Mouse (Mus musculus): ENCODE measurements around the gene Mrpl27. TPM values are rescaled to one million over a fixed set of nuclear protein-coding genes. Genes with fewer than 3 reads are reported as not detected.
"Not testable (repeated sequence)": the region's sequence is repeated elsewhere in the genome, so short reads cannot be mapped to it uniquely, and the experiment has no call there.

Gene Mrpl27
- polyA plus RNA-seq, 1 experiment, result 14.7 TPM

DNA sequence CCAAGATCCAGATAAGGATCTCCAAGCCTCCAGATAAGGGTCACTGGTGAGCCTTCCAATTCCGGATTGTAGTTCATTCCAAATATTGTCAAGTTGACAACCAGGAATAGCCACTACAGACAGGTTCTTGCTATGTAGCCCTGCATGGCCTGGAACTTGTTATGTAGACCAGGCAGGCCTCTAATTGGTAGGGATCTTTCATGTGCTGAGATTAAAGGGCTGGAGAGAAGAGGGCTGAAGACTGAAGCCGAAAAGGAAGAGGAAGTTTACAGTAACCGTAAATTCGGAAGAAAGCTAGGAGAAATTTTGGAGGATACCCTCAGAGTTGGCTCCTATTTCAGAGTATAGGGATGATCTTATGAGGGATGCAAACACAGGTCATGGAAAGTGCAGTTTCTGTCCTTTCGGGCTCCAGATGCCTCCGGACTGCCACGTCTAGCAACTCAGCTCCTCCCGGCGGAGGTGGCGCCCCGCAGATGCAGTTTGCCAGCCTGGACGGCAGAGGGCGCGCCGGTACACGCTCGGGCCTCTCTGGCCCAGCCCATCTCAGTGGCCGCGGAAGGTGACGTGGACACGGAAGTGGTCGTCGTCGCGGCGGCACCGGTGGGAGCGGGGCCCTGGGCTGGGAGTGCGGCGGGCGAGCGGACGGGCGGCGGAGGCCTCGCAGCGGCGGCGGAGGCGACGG, 24.2 kb upstream of the Mrpl27 start, which contains the start of gene Lrrc59:
Gene Lrrc59, plus strand, starts transcription at position 569 of the 685 bp plus-strand sequence.
- Histone ChIP-seq H3K4me3 (replicated peaks) (peak within 1 kb of the TSS; percentile 73), H3K4me1 (ENCODE audit: control insufficient read depth) (peaks cover 24% of the 10 kb centered on the region), H3K36me3 (ENCODE audit: control insufficient read depth) (peaks cover 34% of the 10 kb centered on the region), H3K9me3 (ENCODE audit: control insufficient read depth, low read length) (no peaks in the 10 kb centered on the region), H3K27me3 (ENCODE audit: control insufficient read depth) (no peaks in the 10 kb centered on the region)
- no peak for TF ChIP-seq TAL1 (IDR thresholded peaks at IDR 0.05; ENCODE audit: low read length)

DNA sequence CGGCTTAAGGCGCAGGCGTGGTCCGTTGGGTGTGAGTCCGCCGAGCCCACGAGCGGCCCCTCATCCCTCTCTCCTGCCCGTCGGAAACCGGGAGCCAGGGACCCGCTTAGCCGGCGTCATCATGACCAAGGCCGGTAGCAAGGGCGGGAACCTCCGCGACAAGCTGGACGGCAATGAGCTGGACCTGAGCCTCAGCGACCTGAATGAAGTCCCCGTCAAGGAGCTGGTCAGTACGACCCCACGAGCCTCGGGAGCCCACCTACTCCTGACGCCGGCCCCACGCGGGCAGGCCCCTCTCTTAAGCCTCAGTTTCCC, 23.7 kb upstream of the Mrpl27 start:
- peaks cover 39% of the 10 kb centered on the region for H3K36me3 ChIP-seq (ENCODE audit: control insufficient read depth)
- H3K4me3 ChIP-seq (replicated peaks), result peak overlapping the region; percentile 73
- no peaks in the 10 kb centered on the region for H3K27me3 ChIP-seq (ENCODE audit: control insufficient read depth)
- H3K4me1 ChIP-seq (ENCODE audit: control insufficient read depth), result peaks cover 24% of the 10 kb centered on the region
- no peaks in the 10 kb centered on the region for H3K9me3 ChIP-seq (ENCODE audit: control insufficient read depth, low read length)
- no peak for TF ChIP-seq TAL1 (IDR thresholded peaks at IDR 0.05; ENCODE audit: low read length)
- TF ChIP-seq GATA1 (IDR thresholded peaks at IDR 0.05; ENCODE audit: low read length), result no peak

DNA sequence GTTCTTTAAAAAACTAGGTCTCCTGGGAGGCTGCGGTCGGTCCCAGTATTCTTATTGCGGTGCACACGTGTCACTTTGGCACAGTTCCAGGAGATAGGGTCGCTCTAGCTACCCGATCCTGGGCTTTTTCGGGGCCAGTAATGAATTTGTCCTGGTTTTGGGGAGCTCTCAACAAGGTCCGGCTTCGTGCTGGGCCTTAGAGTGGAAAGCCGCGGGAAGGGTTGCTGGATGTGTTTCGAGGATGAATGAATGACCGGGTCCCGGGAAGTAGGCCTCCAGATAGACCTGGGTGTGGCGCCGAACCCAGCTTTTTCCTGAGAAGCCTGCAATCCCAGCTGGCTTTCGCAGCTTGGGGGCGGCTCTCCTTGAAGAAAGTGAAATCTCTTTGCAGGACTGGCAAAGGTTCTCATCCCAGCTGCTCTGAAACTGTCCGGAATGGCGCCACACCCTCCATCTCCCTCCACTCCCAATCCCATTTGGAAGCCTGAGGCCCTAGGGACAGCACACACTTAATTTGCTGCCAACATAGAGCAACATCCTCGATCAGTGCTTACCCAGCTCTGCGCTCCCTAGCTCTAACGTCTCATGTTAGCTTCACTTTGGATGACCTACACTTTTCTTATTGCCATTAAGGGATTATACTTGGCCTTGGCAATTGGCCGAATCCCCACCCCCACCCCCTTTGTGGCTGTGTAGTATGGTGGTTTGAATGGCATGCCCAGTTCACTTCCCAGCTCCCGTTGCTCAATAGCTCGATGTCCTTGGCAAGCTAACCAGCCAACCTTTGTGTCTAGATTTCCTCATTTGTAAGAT, 23.2 kb upstream of the Mrpl27 start:
- peaks cover 24% of the 10 kb centered on the region for H3K4me1 ChIP-seq (ENCODE audit: control insufficient read depth)
- TF ChIP-seq TAL1 (IDR thresholded peaks at IDR 0.05; ENCODE audit: low read length) (no peak), GATA1 (IDR thresholded peaks at IDR 0.05; ENCODE audit: low read length) (no peak)

DNA sequence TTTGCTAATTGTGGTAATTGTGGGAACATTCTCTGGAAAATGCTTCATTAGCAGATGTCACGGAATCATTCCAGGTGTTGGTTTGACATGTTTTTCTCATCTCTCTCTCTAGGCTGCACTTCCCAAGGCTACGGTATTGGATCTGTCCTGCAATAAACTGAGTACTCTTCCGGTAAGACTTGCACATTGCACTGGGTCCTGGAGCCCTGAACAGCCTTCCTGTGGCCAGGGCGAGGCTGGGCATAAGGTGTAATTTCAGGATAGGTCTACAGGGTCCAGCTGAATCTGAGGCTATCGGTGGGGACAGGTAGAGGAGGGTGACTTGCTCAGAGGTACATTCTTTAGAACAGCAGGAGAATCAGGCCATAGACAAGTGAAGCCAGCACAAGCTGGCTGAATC, 21.6 kb upstream of the Mrpl27 start:
- TF ChIP-seq GATA1 (IDR thresholded peaks at IDR 0.05; ENCODE audit: low read length) (no peak), TAL1 (IDR thresholded peaks at IDR 0.05; ENCODE audit: low read length) (no peak)
- Histone ChIP-seq H3K36me3 (ENCODE audit: control insufficient read depth) (peaks cover 61% of the 10 kb centered on the region), H3K9me3 (ENCODE audit: control insufficient read depth, low read length) (no peaks in the 10 kb centered on the region), H3K4me1 (ENCODE audit: control insufficient read depth) (peaks cover 24% of the 10 kb centered on the region), H3K4me3 (replicated peaks) (no peak overlapping the region), H3K27me3 (ENCODE audit: control insufficient read depth) (no peaks in the 10 kb centered on the region)

More for the DNA sequence above, 23.2 kb upstream of the Mrpl27 start:
- Histone ChIP-seq H3K27me3 (ENCODE audit: control insufficient read depth) (no peaks in the 10 kb centered on the region), H3K4me3 (replicated peaks) (peak overlapping the region; percentile 73), H3K36me3 (ENCODE audit: control insufficient read depth) (peaks cover 45% of the 10 kb centered on the region), H3K9me3 (ENCODE audit: control insufficient read depth, low read length) (no peaks in the 10 kb centered on the region)

DNA sequence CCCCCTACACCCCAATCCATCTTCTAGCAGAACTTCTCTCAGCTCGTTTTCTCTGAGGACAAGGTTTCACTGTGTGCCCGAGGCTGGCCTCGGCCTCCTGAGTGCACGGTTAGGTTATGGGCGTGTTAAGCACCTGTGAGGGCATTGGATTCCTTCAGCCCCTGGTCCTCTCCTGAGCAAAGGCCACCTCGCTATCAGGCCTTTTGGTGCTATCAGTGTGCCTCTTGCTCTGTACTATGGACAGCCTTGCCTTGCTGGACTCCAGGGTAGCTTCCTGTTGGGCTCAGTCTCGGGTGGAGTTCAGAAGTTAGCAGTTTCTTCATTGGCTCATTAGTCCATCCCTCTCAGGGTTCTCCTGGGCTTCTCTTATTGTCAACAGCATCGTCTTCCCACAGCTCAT, 20.6 kb upstream of the Mrpl27 start:
- no peak for TF ChIP-seq GATA1 (IDR thresholded peaks at IDR 0.05; ENCODE audit: low read length)
- TF ChIP-seq TAL1 (IDR thresholded peaks at IDR 0.05; ENCODE audit: low read length), result no peak
- Histone ChIP-seq H3K4me3 (replicated peaks) (no peak overlapping the region), H3K4me1 (ENCODE audit: control insufficient read depth) (peaks cover 24% of the 10 kb centered on the region), H3K36me3 (ENCODE audit: control insufficient read depth) (peaks cover 71% of the 10 kb centered on the region), H3K9me3 (ENCODE audit: control insufficient read depth, low read length) (no peaks in the 10 kb centered on the region), H3K27me3 (ENCODE audit: control insufficient read depth) (no peaks in the 10 kb centered on the region)

DNA sequence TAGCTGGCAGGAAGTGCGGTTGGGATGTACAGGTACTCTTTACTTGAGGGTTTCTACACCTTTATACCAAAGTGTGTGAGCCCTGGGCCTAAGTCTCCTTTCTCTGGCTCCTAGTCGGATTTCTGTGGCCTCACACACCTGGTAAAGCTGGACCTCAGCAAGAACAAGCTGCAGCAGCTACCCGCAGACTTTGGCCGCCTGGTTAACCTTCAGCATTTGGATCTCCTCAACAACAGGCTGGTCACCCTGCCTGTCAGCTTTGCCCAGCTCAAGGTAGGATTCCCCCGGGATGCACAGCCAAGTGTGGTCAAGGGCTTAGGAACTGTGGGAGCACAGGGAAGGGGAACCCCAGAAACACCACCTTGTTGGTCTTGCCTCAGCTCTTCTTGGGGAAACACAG, 19.1 kb upstream of the Mrpl27 start:
- Histone ChIP-seq H3K4me3 (replicated peaks) (no peak overlapping the region), H3K4me1 (ENCODE audit: control insufficient read depth) (peaks cover 21% of the 10 kb centered on the region), H3K9me3 (ENCODE audit: control insufficient read depth, low read length) (no peaks in the 10 kb centered on the region), H3K27me3 (ENCODE audit: control insufficient read depth) (no peaks in the 10 kb centered on the region), H3K36me3 (ENCODE audit: control insufficient read depth) (peaks cover 85% of the 10 kb centered on the region)
- TF ChIP-seq TAL1 (IDR thresholded peaks at IDR 0.05; ENCODE audit: low read length), result no peak
- no peak for TF ChIP-seq GATA1 (IDR thresholded peaks at IDR 0.05; ENCODE audit: low read length)

DNA sequence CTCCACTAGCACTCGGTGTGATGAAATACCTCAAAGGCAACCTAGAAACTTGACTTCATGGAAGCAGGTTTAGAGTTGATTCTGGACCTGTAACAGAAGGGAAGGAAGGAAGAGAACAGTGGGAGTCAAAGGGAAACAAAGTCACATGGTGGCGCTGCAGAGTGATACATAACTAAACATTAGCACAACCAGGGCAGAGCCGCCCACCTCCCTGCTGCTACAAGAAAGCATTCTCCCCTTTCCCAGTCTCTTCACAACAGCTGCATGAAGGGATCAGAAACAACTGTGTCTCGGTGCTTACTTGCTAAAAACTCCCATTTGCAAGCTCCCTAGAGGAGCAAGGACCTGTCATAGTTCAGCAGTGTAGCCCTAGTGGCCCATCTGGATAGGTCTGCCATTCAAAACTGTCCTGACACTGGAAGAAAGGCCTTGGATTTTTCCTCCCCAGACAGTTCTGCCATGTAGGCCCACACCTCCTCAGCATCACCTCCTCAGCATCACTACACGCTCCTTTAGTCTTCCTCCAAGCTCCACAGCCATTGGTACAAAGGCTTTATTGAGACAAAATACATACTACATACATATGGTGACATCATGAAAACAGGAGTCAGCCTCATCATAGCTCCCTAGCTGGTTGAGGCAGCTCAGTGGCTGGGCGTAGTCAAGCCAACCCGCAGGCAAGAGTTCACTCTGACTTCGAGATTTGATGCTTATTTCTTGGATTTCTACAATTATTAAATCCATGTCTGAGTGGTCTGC, 8.9 kb upstream of the Mrpl27 start:
- H3K4me3 ChIP-seq (replicated peaks), result no peak overlapping the region
- TF ChIP-seq TAL1 (IDR thresholded peaks at IDR 0.05; ENCODE audit: low read length), result no peak
- no peak for TF ChIP-seq GATA1 (IDR thresholded peaks at IDR 0.05; ENCODE audit: low read length)

DNA sequence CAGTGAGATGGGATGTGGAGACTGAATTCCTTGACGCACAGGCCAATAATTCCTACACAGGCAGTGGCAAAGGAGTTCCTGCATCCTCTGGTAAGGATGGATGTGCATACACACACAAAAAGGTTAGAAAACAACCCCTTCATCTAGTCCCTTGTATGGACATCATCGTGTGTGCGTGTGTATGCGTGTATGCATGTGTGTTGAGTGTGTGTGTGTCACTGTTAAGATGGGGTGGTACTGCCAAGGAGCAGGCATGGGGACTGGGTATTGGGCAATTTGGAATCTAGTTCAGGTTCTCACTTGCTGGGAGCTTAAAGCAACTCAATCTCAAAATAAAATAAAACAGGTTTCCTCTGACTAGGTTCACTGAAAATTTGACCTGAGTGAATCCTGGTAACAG, 7.1 kb upstream of the Mrpl27 start:
- H3K27me3 ChIP-seq (ENCODE audit: control insufficient read depth), result no peaks in the 10 kb centered on the region
- 0 out of 2 replicates have a peak, but pooled peaks cover 1% of the 10 kb centered on the region for H3K4me1 ChIP-seq (ENCODE audit: control insufficient read depth)
- H3K36me3 ChIP-seq (ENCODE audit: control insufficient read depth), result peaks cover 96% of the 10 kb centered on the region
- H3K9me3 ChIP-seq (ENCODE audit: control insufficient read depth, low read length), result no peaks in the 10 kb centered on the region
- TF ChIP-seq GATA1 (IDR thresholded peaks at IDR 0.05; ENCODE audit: low read length), result no peak
- no peak for TF ChIP-seq TAL1 (IDR thresholded peaks at IDR 0.05; ENCODE audit: low read length)
- no peak overlapping the region for H3K4me3 ChIP-seq (replicated peaks)

More for the DNA sequence above, 8.9 kb upstream of the Mrpl27 start:
- Histone ChIP-seq H3K4me1 (ENCODE audit: control insufficient read depth) (no peaks in the 10 kb centered on the region), H3K9me3 (ENCODE audit: control insufficient read depth, low read length) (no peaks in the 10 kb centered on the region), H3K36me3 (ENCODE audit: control insufficient read depth) (peaks cover 98% of the 10 kb centered on the region), H3K27me3 (ENCODE audit: control insufficient read depth) (no peaks in the 10 kb centered on the region)

DNA sequence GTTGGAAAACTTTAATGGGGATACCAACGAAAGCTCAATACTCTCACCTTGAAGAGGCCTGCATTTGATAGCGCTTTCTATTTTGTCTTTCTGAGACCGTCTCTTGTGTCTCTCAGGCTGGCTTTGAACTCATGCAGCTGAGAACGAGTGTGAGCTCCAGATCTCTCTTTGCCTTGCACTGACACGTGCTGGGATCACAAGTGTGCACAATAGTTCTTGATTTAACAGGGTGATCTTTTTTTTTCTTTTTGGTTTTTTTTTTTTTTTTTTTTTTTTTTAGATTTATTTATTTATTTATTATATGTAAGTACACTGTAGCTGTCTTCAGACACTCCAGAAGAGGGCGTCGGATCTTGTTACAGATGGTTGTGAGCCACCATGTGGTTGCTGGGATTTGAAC, 2.3 kb upstream of the Mrpl27 start:
- peaks cover 35% of the 10 kb centered on the region for H3K4me1 ChIP-seq (ENCODE audit: control insufficient read depth)
- not testable (repeated sequence) for H3K9me3 ChIP-seq (ENCODE audit: control insufficient read depth, low read length); H3K4me3 ChIP-seq (replicated peaks); H3K27me3 ChIP-seq (ENCODE audit: control insufficient read depth)
- peaks cover 68% of the 10 kb centered on the region for H3K36me3 ChIP-seq (ENCODE audit: control insufficient read depth)

All from erythroblast, embryonic 14.5 days (primary cell).